Mouse (Mus musculus) myocyte (in vitro differentiated cells): ENCODE data around the gene Gk5.

Experiments
- MAX ChIP-seq: IDR thresholded peaks from one replicate; pipeline ENCODE4 v1.6.1; 2011; ENCODE audit warnings: low read depth, mild to moderate bottlenecking, control low read depth
- MYOD1 ChIP-seq, 3 experiments: IDR thresholded peaks; one replicate each; pipeline ENCODE4 v1.6.1; 2011; ENCODE audit warnings: control low read depth in 2 of 3, low read depth in 2 of 3, mild to moderate bottlenecking in 2 of 3, moderate library complexity in 1 of 3; ENCODE audit not compliant: insufficient read length in 2 of 3, control insufficient read depth in 1 of 3
- MYOG ChIP-seq, 3 experiments: IDR thresholded peaks; one replicate each; pipeline ENCODE4 v1.6.1; 2011; ENCODE audit warnings: control low read depth in 2 of 3, low read depth in 2 of 3, mild to moderate bottlenecking in 2 of 3; ENCODE audit not compliant: insufficient read length in 2 of 3, control insufficient read depth in 1 of 3, insufficient read depth in 1 of 3
- POLR2A ChIP-seq: IDR thresholded peaks from one replicate; pipeline ENCODE4 v1.6.1; 2011; ENCODE audit warnings: low read depth, mild to moderate bottlenecking, control low read depth, moderate library complexity; ENCODE audit not compliant: insufficient read length
- POLR2AphosphoS2 ChIP-seq: IDR thresholded peaks from one replicate; pipeline ENCODE4 v1.6.1; 2011; ENCODE audit warnings: low read depth, control low read depth; ENCODE audit not compliant: insufficient read length
- TCF3 ChIP-seq: IDR thresholded peaks from one replicate; pipeline ENCODE4 v1.6.1; 2011; ENCODE audit warnings: low read depth, control low read depth; ENCODE audit not compliant: insufficient read length

GRCm38 (mm10) chr9:96118861-96119772 is at the start of gene Gk5:
- TF ChIP-seq POLR2A: peak; percentile 97
- TF ChIP-seq MYOD1 (IDR thresholded peaks at IDR 0.05; ENCODE audit: control insufficient read depth in 1 of 3, insufficient read length in 2 of 3, low read depth in 2 of 3): peak in 1 of 3 experiments; percentile 16
- TF ChIP-seq MYOG (IDR thresholded peaks at IDR 0.05; ENCODE audit: control insufficient read depth in 1 of 3, insufficient read depth in 1 of 3, insufficient read length in 2 of 3, low read depth in 2 of 3): no peak
- TF ChIP-seq MAX: no peak
- peak; percentile 91 for TF ChIP-seq POLR2AphosphoS2
- no peak for TF ChIP-seq TCF3
